Mouse (Mus musculus): ENCODE data around the gene Epn3. TPM values are rescaled to one million over a fixed set of nuclear protein-coding genes. Genes with fewer than 3 reads are reported as not detected.

The Epn3 gene
- total RNA-seq, 1 experiment from 2014 or later: 0.20 TPM

DNA sequence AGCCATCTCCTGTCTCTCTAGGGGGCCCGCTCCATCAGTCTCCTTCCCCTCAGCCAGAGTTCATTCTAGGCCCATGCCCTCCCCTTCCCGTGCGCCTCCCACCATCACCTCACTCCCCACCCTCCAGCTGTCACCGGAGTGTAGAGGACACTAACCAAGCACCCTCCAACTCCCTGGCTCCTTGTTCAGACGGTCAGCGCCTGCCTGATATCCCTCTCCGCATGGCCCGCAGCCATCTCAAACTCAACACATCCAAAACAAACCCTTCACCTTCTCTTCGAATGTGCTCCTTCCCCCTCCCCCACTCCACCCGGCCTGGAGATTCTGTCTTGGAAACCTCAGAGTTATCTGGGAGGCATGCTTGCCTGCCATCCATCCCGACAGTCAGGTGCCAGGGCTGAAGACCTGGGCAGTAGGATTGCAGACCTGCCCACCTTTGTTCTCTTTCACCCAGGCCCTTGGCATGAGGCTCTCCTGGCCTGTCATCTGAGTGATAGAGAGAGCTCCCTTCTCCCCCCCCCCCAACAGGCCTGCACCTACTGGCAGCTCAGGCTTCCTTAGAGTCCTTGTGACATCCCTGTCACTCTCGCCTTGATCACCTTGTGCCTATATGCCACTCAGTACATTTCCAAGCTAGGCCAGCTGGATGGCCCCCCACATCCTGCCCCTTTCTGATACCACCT is 48.5 kb downstream of the Epn3 start:
- ATAC-seq (replicated peaks in 1 of 2; ENCODE audit: insufficient read depth in 1 of 2, low FRiP score in 2 of 2, low TSS enrichment in 1 of 2, low read depth in 1 of 2, poor library complexity in 2 of 2, severe bottlenecking in 2 of 2): no peak

DNA sequence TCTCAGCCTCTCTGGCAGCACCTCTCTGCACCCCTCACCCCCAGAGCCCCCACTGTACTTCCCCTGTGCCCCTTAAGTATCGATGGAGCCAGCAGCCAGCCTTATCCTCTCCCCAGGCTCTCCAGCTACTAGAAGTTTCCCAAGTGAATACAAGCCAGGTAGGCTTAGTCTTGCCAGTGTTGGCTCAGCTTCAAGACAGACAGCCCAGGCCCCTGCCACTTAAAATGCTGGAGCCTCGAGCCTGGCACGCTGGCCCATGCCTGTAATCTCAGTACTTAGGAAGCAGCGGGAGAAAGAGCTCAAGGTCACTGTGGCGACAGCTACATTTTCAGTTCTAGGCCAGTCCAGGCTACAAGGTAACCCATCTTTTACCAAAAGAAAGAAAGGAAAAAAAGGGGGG is 49.9 kb downstream of the Epn3 start:
- ATAC-seq (replicated peaks in 1 of 2; ENCODE audit: insufficient read depth in 1 of 2, low FRiP score in 2 of 2, low TSS enrichment in 1 of 2, low read depth in 1 of 2, poor library complexity in 2 of 2, severe bottlenecking in 2 of 2): no peak

DNA sequence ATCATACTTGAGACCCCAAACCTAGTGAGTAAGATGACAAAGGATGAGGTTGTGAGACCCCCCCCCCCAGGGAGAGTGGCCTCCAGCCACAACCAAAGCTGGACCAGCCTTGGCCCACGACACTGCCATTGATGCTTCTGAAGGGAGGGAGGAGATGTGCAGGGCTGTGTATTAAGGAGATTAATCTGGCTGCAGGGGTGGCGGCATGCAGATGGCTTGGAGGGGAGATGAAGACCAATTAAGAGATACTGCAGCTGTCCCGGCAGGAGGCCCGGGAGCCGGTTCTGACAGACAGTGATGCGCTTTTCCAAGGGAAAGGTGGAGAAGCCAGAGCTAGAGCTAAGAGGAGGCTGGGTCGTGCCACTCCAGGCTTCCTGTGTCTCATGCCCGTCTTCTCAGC is 50.5 kb downstream of the Epn3 start:
- no peak for ATAC-seq (replicated peaks in 1 of 2; ENCODE audit: insufficient read depth in 1 of 2, low FRiP score in 2 of 2, low TSS enrichment in 1 of 2, low read depth in 1 of 2, poor library complexity in 2 of 2, severe bottlenecking in 2 of 2)

DNA sequence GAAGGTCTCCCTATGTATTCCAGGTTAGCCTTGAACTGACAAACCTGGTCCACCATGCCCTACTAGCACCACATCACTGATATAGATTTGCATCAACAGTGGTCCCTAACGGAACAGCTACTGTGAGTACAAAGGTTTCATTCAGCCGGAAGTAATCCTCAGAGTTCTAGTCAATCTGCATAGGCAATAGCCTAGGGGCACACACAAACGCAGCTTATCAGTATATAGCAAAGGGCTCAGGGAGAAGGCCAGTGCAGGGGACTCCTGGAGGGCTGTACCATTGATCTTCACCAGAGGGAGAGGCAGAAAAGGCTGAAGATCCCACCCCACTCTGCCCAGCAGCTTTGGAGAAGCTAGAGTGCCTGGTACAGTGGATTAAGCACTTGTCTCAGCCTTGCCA is 52.8 kb downstream of the Epn3 start:
- ATAC-seq (replicated peaks in 1 of 2; ENCODE audit: insufficient read depth in 1 of 2, low FRiP score in 2 of 2, low TSS enrichment in 1 of 2, low read depth in 1 of 2, poor library complexity in 2 of 2, severe bottlenecking in 2 of 2): no peak

DNA sequence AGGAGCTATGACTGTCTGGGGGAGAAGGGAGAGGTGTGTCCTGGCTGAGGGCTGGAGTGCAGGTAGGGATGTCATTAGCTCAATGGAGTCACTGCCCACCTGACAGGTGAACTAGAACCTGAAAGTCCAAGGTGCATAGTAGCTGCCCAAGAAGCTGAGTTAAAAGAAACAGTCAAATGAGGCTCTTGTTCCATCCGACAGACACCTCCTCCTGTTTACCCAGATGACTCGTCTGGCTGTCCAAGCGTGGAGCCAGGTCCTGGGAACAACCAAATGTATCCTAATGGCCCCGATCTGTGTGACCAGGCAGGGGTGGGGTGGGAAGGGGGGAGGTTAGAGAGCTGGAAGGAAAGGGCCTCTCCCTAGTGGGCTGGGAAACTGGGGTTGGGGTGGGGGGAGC is 54.5 kb downstream of the Epn3 start:
- no peak for ATAC-seq (replicated peaks in 1 of 2; ENCODE audit: insufficient read depth in 1 of 2, low FRiP score in 2 of 2, low TSS enrichment in 1 of 2, low read depth in 1 of 2, poor library complexity in 2 of 2, severe bottlenecking in 2 of 2)

DNA sequence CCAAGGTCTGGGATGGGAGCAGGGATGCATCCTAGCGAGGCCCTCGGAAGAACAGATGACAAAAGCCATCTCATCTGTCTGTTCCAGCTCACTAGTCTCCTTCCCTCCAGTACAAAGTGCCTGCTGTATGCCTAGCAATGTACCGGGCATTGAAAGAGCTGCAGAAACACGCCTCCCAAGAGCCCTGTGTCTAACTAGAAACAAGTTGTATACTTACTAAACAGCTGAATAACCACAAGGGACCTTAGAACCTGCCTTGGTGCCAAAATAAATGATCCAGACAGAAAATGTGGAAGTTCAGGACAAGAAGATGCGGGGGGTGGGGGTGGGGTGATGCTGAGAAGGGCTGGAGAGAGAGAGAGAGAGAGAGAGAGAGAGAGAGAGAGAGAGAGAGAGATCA is 54.9 kb downstream of the Epn3 start:
- no peak for ATAC-seq (replicated peaks in 1 of 2; ENCODE audit: insufficient read depth in 1 of 2, low FRiP score in 2 of 2, low TSS enrichment in 1 of 2, low read depth in 1 of 2, poor library complexity in 2 of 2, severe bottlenecking in 2 of 2)

DNA sequence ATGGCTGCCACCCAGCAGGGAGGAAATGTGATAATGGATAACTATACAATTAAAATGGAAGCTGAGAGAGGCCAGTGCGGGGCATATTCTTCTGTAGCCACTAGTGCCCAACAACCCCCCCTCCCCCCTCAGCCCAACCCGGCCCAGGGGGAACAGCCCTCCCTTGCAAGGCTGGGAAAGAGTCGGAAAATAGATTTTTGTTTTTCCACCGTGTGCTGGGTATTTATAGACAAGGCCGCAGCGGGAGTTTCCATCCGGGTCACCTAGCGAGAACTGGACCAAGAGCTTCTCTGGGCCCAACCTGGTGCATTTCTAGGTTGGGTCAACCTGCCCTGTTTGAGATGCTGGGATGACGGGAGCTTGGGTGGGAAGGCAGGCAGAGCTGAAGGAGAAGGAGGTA is 58.0 kb downstream of the Epn3 start:
- no peak for ATAC-seq (replicated peaks in 1 of 2; ENCODE audit: insufficient read depth in 1 of 2, low FRiP score in 2 of 2, low TSS enrichment in 1 of 2, low read depth in 1 of 2, poor library complexity in 2 of 2, severe bottlenecking in 2 of 2)

DNA sequence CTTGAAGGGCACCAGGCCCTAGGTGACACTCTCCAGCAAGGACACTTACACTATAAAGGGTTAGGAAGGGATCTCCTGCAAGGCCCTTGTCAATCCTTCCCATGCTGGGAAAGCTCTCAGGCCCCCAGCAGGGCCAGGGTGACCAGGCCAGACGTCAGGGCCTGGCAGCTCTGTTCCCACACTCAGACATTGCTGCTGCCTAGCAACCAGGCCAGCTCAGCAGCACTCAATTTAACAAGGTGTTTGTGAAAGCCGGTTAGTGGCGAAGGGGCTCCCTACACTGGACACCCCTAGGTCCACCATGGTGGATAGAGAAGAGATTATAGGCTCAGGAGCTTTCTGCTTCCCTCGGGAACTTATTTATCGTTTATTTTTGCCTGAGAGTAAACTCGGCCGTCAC is 58.7 kb downstream of the Epn3 start:
- ATAC-seq (replicated peaks in 1 of 2; ENCODE audit: insufficient read depth in 1 of 2, low FRiP score in 2 of 2, low TSS enrichment in 1 of 2, low read depth in 1 of 2, poor library complexity in 2 of 2, severe bottlenecking in 2 of 2): no peak

DNA sequence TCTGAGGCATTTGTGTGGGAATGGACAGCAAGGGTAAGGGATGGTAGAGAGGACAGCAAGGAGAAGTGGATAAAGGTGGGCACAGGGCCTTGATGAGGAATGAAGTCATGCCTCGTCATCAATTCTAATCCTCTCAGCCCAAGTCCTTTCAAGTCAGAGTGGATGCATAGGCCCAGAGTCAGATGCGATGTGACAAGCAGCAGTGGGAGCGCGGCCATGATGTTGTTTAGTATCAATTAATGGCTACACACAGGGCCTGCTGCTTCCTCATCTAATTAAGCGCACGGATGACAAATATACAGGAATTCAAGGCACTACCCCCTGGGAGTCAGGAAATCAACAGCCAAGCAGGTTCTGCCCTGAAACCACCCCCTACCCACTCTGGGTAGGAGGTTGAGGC is 59.4 kb downstream of the Epn3 start:
- no peak for ATAC-seq (replicated peaks in 1 of 2; ENCODE audit: insufficient read depth in 1 of 2, low FRiP score in 2 of 2, low TSS enrichment in 1 of 2, low read depth in 1 of 2, poor library complexity in 2 of 2, severe bottlenecking in 2 of 2)

Other genes starting within 250 kb of the Epn3 start
- gene Gm21885, start 218.1 kb downstream of the Epn3 start, total RNA-seq (2017): 0.94 TPM in 1 of 2 replicates, not detected in the other
- gene Luc7l3, start 178.0 kb downstream of the Epn3 start, total RNA-seq (2017): 297 and 467 TPM in 2 replicates
- 63.5 and 70.8 TPM in 2 replicates for gene Ankrd40, start 172.0 kb downstream of the Epn3 start, total RNA-seq (2017)
- gene Abcc3, start 107.0 kb downstream of the Epn3 start, total RNA-seq (2017): 2.6 and 3.8 TPM in 2 replicates
- gene Cacna1g, start 25.8 kb downstream of the Epn3 start, total RNA-seq (2017): not detected in 2 replicates
- not detected in 2 replicates for gene Spata20, start 13.8 kb downstream of the Epn3 start, total RNA-seq (2017)
- 0.74 and 1.8 TPM in 2 replicates for gene Mycbpap, start 21.8 kb upstream of the Epn3 start, total RNA-seq (2017)
- 10.8 and 12.8 TPM in 2 replicates for gene Rsad1, start 49.3 kb upstream of the Epn3 start, total RNA-seq (2017)
- gene Chad, start 65.1 kb upstream of the Epn3 start, total RNA-seq (2017): 0.40 and 0.44 TPM in 2 replicates
- 8.0 and 10.4 TPM in 2 replicates for gene Acsf2, start 101.9 kb upstream of the Epn3 start, total RNA-seq (2017)
- 95.1 and 117 TPM in 2 replicates for gene Lrrc59, start 129.8 kb upstream of the Epn3 start, total RNA-seq (2017)
- gene Mrpl27, start 153.8 kb upstream of the Epn3 start, total RNA-seq (2017): 31.3 and 36.5 TPM in 2 replicates
- 12.4 and 20.9 TPM in 2 replicates for gene Eme1, start 154.0 kb upstream of the Epn3 start, total RNA-seq (2017)
- 4.5 and 7.3 TPM in 2 replicates for gene Xylt2, start 177.5 kb upstream of the Epn3 start, total RNA-seq (2017)
- not detected in 2 replicates for gene Gm11541, start 204.5 kb upstream of the Epn3 start, total RNA-seq (2017)
- not detected in 2 replicates for gene Cdc34b, start 241.8 kb upstream of the Epn3 start, total RNA-seq (2017)